Mouse (Mus musculus) neural tube, embryonic 12.5 days (tissue): ENCODE measurements around the gene Frk. TPM values are rescaled to one million over a fixed set of nuclear protein-coding genes. Genes with fewer than 3 reads are reported as not detected.
"Not testable (repeated sequence)": the region's sequence is repeated elsewhere in the genome, so short reads cannot be mapped to it uniquely, and the experiment has no call there.

ENCODE experiments used
- ATAC-seq: fragments of 200-750 bp; cut with Nextera tagmentation; 2 replicates; pipeline ENCODE4 v1.8.0; 2017; ENCODE audit warnings: low read depth, mild to moderate bottlenecking, moderate TSS enrichment, moderate library complexity; ENCODE audit not compliant: low FRiP score
- H3K27ac ChIP-seq: fragments of 300-500 bp; sonication (generic); 2 replicates; pipeline ENCODE4 v1.5.1; 2016
- H3K27me3 ChIP-seq: fragments of 300-500 bp; sonication (generic); replicated peaks from 2 replicates; pipeline ENCODE4 v1.6.1; 2016; ENCODE audit warnings: mild to moderate bottlenecking
- H3K36me3 ChIP-seq: fragments of 300-500 bp; sonication (generic); 2 replicates; pipeline ENCODE4 v1.6.1; 2016; ENCODE audit warnings: mild to moderate bottlenecking
- H3K4me1 ChIP-seq: fragments of 300-500 bp; sonication (generic); 2 replicates; pipeline ENCODE4 v1.6.1; 2016
- H3K4me2 ChIP-seq: fragments of 300-500 bp; sonication (generic); replicated peaks from 2 replicates; pipeline ENCODE4 v1.6.1; 2016; ENCODE audit warnings: mild to moderate bottlenecking
- H3K4me3 ChIP-seq: fragments of 300-500 bp; sonication (generic); 2 replicates; pipeline ENCODE4 v1.5.1; 2016
- H3K9ac ChIP-seq: fragments of 300-500 bp; sonication (generic); 2 replicates; pipeline ENCODE4 v1.6.1; 2016; ENCODE audit warnings: mild to moderate bottlenecking
- H3K9me3 ChIP-seq: fragments of 300-500 bp; sonication (generic); 2 replicates; pipeline ENCODE4 v1.6.1; 2016; ENCODE audit warnings: mild to moderate bottlenecking
- WGBS: fragments of 180-500 bp; shearing (Covaris S2); methylation state at CpG from one replicate; pipeline ENCODE4 v1.1.7; 2016; 5-methylcytosine and 5-hydroxymethylcytosine counted together
- polyA plus RNA-seq: library from polyadenylated mRNA; unstranded; fragments of >200 nt; fragmentation: Nextera tagmentation; extraction: Ambion mirVana; gene quantifications from 2 replicates; pipeline ENCODE4 v1.2.1, GENCODE M21; 2016

Gene Frk
- polyA plus RNA-seq, 1 experiment from 2014 or later = 2.6 TPM

- Histone ChIP-seq H3K36me3 (no peaks in the 10 kb centered on the region), H3K4me1 (no peaks in the 10 kb centered on the region), H3K27me3 (no peaks in the 10 kb centered on the region), H3K9ac (no peak overlapping the region), H3K9me3 (no peaks in the 10 kb centered on the region), H3K4me2 (no peak overlapping the region), H3K27ac (no peak overlapping the region), H3K4me3 (no peak overlapping the region)
- 42% methylated on average over 4 of the region's 4 CpGs for WGBS
- no peak for ATAC-seq
Measured at GRCm38 (mm10) chr10:34512551-34512950, 29.4 kb downstream of the Frk start.

- Histone ChIP-seq H3K9ac (no peak overlapping the region), H3K36me3 (no peaks in the 10 kb centered on the region), H3K4me1 (no peaks in the 10 kb centered on the region), H3K4me3 (no peak overlapping the region), H3K4me2 (no peak overlapping the region), H3K9me3 (no peaks in the 10 kb centered on the region), H3K27ac (no peak overlapping the region), H3K27me3 (no peaks in the 10 kb centered on the region)
- WGBS = 84% methylated on average over 1 of the region's 1 CpGs
- ATAC-seq = no peak
Measured at GRCm38 (mm10) chr10:34525598-34525997, 42.4 kb downstream of the Frk start.

GRCm38 (mm10) chr10:34531766-34532165 lies 48.6 kb downstream of the Frk start:
- Histone ChIP-seq H3K4me2 (no peak overlapping the region), H3K27ac (no peak overlapping the region), H3K9ac (no peak overlapping the region), H3K4me3 (no peak overlapping the region), H3K4me1 (no peaks in the 10 kb centered on the region), H3K36me3 (no peaks in the 10 kb centered on the region), H3K27me3 (no peaks in the 10 kb centered on the region), H3K9me3 (no peaks in the 10 kb centered on the region)
- WGBS = 89% methylated on average over 1 of the region's 1 CpGs
- ATAC-seq = no peak

- H3K36me3 ChIP-seq = no peaks in the 10 kb centered on the region
Measured at GRCm38 (mm10) chr10:34532507-34532906, 49.3 kb downstream of the Frk start.

GRCm38 (mm10) chr10:34540687-34541086 lies 57.5 kb downstream of the Frk start:
- Histone ChIP-seq H3K27ac (no peak overlapping the region), H3K9ac (no peak overlapping the region), H3K4me2 (no peak overlapping the region), H3K4me1 (no peaks in the 10 kb centered on the region), H3K9me3 (no peaks in the 10 kb centered on the region), H3K36me3 (no peaks in the 10 kb centered on the region), H3K4me3 (no peak overlapping the region), H3K27me3 (no peaks in the 10 kb centered on the region)
- no peak for ATAC-seq
- WGBS = 80% methylated on average over 2 of the region's 2 CpGs

More at GRCm38 (mm10) chr10:34532507-34532906, 49.3 kb downstream of the Frk start:
- no peak overlapping the region for H3K4me2 ChIP-seq
- no peak overlapping the region for H3K9ac ChIP-seq
- no peaks in the 10 kb centered on the region for H3K4me1 ChIP-seq
- ATAC-seq = no peak
- 90% methylated on average over 1 of the region's 1 CpGs for WGBS
- H3K27ac ChIP-seq = no peak overlapping the region
- no peaks in the 10 kb centered on the region for H3K9me3 ChIP-seq
- H3K4me3 ChIP-seq = no peak overlapping the region
- H3K27me3 ChIP-seq = no peaks in the 10 kb centered on the region

- H3K9ac ChIP-seq = no peak overlapping the region
- H3K4me1 ChIP-seq = no peaks in the 10 kb centered on the region
- no peaks in the 10 kb centered on the region for H3K36me3 ChIP-seq
- no peak overlapping the region for H3K4me3 ChIP-seq
- no peak for ATAC-seq
- H3K4me2 ChIP-seq = no peak overlapping the region
- H3K27ac ChIP-seq = no peak overlapping the region
- H3K9me3 ChIP-seq = no peaks in the 10 kb centered on the region
- WGBS = 85% methylated on average over 3 of the region's 3 CpGs
- H3K27me3 ChIP-seq = no peaks in the 10 kb centered on the region
Measured at GRCm38 (mm10) chr10:34541717-34542490, 58.7 kb downstream of the Frk start.

- WGBS = 65% methylated on average over 5 of the region's 5 CpGs
- no peak overlapping the region for H3K27ac ChIP-seq
- no peaks in the 10 kb centered on the region for H3K9me3 ChIP-seq
- no peaks in the 10 kb centered on the region for H3K36me3 ChIP-seq
- H3K4me1 ChIP-seq = no peaks in the 10 kb centered on the region
- H3K27me3 ChIP-seq = no peaks in the 10 kb centered on the region
- no peak overlapping the region for H3K4me3 ChIP-seq
- no peak overlapping the region for H3K4me2 ChIP-seq
- peak; percentile 81; the same call in 1 of the 2 replicates for ATAC-seq
- no peak overlapping the region for H3K9ac ChIP-seq
Measured at GRCm38 (mm10) chr10:34550612-34551011, 67.4 kb downstream of the Frk start.

- Histone ChIP-seq H3K4me1 (no peaks in the 10 kb centered on the region), H3K4me3 (no peak overlapping the region), H3K4me2 (no peak overlapping the region), H3K9ac (no peak overlapping the region), H3K9me3 (no peaks in the 10 kb centered on the region), H3K36me3 (no peaks in the 10 kb centered on the region), H3K27me3 (no peaks in the 10 kb centered on the region), H3K27ac (no peak overlapping the region)
- 76% methylated on average over 5 of the region's 5 CpGs for WGBS
- no peak for ATAC-seq
Measured at GRCm38 (mm10) chr10:34551636-34552035, 68.4 kb downstream of the Frk start.

GRCm38 (mm10) chr10:34563518-34564176 lies 80.4 kb downstream of the Frk start:
- Histone ChIP-seq H3K4me1 (no peaks in the 10 kb centered on the region), H3K27ac (no peak overlapping the region), H3K9ac (no peak overlapping the region), H3K4me3 (no peak overlapping the region), H3K4me2 (no peak overlapping the region), H3K27me3 (no peaks in the 10 kb centered on the region), H3K9me3 (no peaks in the 10 kb centered on the region), H3K36me3 (no peaks in the 10 kb centered on the region)
- ATAC-seq = no peak
- 86% methylated on average over 1 of the region's 1 CpGs for WGBS

GRCm38 (mm10) chr10:34615474-34615873 lies 132.3 kb downstream of the Frk start:
- Histone ChIP-seq H3K9me3 (no peaks in the 10 kb centered on the region), H3K27me3 (no peaks in the 10 kb centered on the region), H3K4me3 (no peak overlapping the region), H3K4me2 (no peak overlapping the region), H3K27ac (no peak overlapping the region), H3K9ac (no peak overlapping the region), H3K4me1 (no peaks in the 10 kb centered on the region), H3K36me3 (no peaks in the 10 kb centered on the region)
- no peak for ATAC-seq

- Histone ChIP-seq H3K27me3 (no peaks in the 10 kb centered on the region), H3K9me3 (no peaks in the 10 kb centered on the region), H3K9ac (no peak overlapping the region), H3K4me2 (no peak overlapping the region), H3K27ac (no peak overlapping the region), H3K4me3 (no peak overlapping the region), H3K4me1 (no peaks in the 10 kb centered on the region), H3K36me3 (no peaks in the 10 kb centered on the region)
- WGBS = 66% methylated on average over 2 of the region's 2 CpGs
- ATAC-seq = no peak
Measured at GRCm38 (mm10) chr10:34617216-34617615, 134.0 kb downstream of the Frk start.

GRCm38 (mm10) chr10:34618490-34618889 lies 135.3 kb downstream of the Frk start:
- H3K4me1 ChIP-seq = no peaks in the 10 kb centered on the region
- H3K9me3 ChIP-seq = no peaks in the 10 kb centered on the region
- WGBS = 73% methylated on average over 3 of the region's 3 CpGs
- ATAC-seq = no peak
- no peak overlapping the region for H3K4me2 ChIP-seq
- no peaks in the 10 kb centered on the region for H3K36me3 ChIP-seq
- no peaks in the 10 kb centered on the region for H3K27me3 ChIP-seq
- no peak overlapping the region for H3K9ac ChIP-seq
- no peak overlapping the region for H3K27ac ChIP-seq
- no peak overlapping the region for H3K4me3 ChIP-seq

GRCm38 (mm10) chr10:34620540-34620939 lies 137.3 kb downstream of the Frk start:
- not testable (repeated sequence) for H3K4me2 ChIP-seq, ATAC-seq, H3K9ac ChIP-seq, H3K27me3 ChIP-seq, H3K4me1 ChIP-seq, H3K27ac ChIP-seq, H3K4me3 ChIP-seq, H3K9me3 ChIP-seq, H3K36me3 ChIP-seq
- WGBS = 85% methylated on average over 8 of the region's 8 CpGs
